Mouse (Mus musculus) kidney, postnatal 14 days (tissue): ENCODE measurements around the gene Vamp8.
A peak's percentile ranks its signal among the peaks of the same experiment; 100 is the strongest.

Experiments
- DNase-seq: peaks from one replicate; pipeline ENCODE4 v3.0.0; 2022; ENCODE audit warnings: mixed read lengths

Vamp8 gene

DNA sequence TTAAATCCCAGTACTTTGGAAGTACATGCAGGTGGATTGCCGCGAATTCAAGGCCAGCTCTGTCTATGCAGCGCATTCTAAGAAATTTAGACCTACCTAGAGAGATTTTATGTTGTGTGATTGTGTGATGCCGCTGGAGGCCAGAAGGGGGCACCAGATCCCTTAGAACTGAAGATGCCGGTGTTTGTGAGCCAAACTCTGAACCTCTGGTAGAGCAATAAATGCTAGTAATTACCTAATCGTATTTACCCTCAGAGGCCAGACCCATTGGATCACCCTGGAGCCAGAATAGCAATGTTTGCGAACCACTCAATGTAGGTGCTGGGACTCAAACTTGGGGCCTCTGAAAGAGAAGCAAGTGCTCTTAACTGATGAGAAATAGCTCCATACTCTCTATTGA lies 11.4 kb upstream of the Vamp8 start:
- DNase-seq, result peak; percentile 85

DNA sequence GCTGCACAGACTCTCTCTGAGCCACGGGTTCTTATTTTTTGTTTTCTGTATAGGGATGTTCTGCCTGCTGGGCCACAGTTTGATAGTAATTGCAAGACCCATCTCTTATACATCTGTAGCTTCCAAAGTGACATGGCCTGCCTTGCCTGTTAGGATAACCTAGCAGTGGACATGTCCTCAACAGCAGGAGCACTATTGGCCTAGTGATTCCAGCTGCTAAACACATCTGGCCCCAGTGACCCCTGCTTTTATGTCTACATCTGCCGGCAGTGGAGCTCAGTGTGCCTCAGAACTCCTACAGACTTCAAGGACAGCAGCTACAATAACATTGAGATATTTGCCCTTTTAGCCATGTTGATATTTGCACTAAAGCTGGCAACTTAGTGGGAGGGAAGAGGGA lies 9.5 kb upstream of the Vamp8 start:
- no peak for DNase-seq

DNA sequence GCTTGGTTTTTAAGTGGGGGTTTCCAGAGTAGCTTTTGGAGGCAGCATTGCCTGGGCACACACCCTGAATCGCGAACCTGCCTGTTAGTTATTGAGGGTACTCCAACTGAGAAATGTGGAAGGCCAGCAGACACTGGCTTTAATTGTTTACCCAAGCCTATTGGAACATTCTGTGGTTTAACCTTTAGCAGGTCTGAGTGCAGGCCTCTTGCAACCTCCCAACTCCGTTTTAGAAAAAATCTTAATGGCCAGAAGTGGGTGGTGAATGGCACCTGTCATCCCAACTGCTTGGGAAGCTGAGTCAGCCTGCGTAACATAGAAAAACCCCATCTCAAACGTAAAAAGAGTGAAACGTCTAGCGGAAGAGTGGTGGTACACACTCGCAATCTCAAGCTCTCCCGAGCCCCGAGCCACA lies 6.3 kb upstream of the Vamp8 start:
- DNase-seq, result no peak

DNA sequence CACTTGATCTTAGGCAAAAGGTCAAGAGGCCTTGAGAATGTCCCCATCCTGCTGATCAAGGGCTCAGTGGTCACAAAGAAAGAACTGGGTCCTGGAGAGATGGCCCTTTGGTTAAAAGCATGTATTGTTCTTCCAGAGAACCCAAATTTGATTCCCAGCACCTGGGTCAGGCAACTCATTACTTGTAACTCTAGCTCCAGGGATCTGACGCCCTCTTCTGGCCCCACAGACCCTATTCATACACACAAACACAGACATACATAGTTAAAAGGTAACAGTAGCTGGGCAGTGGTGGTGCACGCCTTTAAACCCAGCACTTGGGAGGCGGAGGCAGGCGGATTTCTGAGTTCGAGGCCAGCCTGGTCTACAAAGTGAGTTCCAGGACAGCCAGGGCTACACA lies 1.8 kb upstream of the Vamp8 start:
- DNase-seq, result no peak

DNA sequence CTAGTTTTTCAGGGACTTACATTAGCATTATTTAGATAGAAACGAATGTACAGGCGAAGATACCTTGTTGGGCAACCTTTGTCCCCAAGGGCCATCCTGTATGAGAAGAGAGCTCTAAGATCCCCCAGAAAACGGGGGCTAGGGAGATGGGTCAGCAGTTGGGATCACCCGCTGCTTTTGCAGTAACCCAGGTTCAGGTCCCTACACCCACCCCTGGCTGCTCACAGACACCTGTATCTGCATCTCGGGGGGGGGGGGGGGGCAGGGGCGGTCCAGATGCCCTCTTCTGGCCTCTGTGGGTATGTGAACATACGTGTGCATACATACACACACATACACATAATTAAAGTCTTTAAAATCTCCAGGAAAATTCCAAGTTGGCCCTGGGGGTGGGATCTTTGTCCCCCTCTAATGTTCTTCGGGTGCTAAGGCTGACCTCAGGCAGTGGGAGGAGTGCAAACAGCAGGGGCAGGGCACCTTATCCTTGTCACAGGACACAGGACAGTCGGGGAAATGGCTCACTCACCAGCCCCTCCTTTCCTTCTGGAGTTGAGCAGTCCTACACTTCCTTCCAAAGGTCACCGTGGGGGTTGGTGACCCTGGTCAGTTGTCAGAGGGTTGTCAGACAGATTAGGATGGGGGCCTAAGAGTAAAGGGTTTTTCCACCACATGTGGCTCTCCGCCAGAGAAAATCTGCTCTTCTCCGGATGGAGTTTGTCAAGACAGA lies 455 bp upstream of the Vamp8 start:
- peak; percentile 95 for DNase-seq

DNA sequence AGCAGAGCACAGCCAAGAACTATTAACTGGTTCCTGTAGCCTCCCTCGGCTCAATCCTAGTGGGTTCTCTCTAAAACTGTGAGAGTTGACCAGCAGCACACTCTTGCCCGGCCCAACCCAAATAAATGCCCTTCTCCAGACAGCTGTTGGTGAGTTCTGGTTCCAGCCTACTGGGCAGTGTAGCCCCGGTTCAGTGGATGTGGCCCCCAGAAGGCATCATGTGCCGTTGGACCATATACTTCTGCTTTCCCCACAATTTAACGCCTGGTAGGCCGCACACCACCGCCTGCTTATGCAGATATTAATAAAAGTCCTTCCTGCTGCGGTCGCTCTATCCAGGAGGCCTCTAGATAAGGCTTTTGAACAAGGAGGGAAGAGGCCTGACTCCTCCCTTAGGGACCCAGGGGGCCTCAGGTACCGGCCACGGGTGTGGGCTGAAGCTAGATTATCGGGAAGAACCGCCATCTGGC lies 997 bp downstream of the Vamp8 start:
- DNase-seq, result peak; percentile 56

DNA sequence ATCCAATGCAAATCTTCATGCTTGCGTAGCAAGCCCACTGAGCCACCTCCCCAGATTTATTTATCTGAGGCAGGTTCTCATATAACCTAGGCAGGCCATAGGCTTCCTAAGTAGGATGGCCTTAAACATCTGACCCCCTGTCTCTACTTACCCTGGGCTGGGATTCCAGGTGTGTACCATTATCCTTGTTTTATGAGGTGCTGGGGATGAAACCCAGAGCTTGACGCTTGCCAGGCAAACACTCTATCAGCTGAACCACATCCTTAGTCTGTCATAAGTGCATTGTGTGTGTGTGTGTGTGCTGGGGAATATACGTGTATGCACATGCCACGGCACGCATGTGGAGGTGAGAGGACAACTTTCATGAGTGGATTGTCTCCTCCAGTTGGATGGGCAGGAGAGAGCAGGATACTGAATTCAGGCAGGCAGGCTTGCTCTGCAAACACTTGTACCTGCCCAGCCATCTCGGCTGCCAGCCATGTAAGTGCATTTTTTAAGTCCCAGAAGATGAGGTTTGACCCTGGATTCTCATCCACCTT lies 1.6 kb downstream of the Vamp8 start:
- no peak for DNase-seq

DNA sequence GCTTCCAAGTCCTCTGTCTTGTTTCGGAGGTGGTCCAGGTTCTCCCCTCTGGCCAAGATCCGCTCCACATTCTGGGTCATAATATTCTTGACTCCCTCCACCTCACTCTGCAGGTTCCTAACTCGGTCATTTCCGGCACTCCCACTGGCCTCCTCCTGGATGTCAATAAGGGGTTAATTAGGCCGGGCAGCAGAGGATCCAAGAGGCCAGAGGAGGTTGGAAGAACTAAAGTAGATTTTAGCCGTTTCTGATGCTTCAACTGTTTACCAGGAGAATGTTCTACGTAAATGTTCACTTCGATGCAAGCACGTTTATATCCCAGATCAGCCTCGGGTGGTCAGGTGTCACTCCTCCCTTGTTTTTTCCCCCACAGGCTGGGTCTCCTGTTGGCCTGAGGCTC lies 2.2 kb downstream of the Vamp8 start:
- DNase-seq, result no peak

DNA sequence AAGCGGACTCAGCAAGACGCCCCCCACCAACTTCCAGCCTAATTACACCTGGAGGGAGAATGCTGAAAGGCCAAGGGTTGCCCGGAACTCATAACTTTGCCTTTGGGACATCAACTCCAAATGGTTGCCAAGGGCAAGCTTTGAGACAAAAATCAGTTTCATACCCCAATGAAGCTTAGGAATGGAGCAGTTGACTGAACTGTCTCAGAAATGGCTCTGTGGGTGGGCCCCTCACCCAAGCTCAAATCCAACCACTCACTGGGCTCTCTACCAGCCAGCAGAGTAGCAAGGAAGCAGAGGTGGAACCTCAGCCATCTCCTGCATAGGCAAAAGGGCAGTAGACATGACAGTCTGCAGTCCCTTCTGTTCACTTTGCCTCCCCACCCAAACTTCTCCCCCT lies 2.7 kb downstream of the Vamp8 start:
- DNase-seq, result no peak

DNA sequence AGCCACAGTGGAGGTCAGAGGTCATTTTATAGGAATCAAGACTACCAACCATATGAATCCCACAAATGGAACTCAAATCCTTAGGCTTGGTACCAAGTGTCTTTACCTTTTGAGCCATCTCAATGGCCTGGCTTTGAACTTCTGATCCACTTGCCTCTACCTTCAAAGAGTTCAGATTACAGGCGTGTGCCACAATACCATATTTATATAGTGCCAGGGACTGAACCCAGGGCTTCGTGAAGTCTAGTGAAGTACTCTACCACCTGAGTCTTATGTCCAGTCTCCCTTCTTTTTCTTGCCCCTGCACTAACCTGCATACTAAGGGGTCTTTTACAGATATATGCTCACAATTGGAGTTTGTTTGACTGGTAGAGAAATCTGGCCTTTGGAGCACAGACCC lies 3.9 kb downstream of the Vamp8 start:
- DNase-seq, result no peak

DNA sequence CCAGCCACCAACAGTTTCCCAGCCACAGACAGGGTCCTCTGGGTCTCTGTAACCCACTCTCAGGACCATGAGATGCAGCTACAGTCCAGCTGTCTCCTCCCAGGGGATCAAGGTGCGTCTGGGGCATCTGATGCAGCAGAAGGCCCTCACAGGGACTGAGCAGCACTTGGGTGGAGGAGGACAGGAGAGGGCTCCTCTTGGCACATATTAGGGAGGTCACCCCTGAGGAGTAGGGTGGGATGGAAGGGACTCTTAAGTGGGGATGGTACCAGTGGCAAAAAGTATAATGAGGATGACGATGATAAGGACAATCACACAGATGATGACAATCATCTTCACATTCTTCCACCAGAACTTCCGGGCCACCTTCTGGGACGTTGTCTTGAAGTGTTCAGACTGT lies 5.2 kb downstream of the Vamp8 start:
- no peak for DNase-seq

DNA sequence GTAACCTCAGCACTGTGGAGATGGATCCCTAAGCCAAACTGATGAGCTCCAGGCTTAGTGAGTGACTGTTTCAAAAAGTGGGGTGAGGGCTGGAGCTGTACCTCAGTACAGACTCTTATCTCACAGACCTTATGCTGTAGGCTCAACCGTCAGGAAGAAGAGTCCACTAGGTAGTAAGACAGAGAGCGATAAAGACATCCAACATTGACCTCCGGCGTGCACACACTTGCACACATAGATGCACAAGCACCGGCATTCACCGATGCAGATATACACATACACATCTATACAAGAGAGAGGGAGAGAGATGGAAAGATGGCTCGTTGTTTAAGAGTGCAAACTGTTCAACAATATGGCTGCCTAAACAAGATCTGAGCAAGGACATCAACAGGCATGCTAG lies 6.6 kb downstream of the Vamp8 start:
- no peak for DNase-seq

DNA sequence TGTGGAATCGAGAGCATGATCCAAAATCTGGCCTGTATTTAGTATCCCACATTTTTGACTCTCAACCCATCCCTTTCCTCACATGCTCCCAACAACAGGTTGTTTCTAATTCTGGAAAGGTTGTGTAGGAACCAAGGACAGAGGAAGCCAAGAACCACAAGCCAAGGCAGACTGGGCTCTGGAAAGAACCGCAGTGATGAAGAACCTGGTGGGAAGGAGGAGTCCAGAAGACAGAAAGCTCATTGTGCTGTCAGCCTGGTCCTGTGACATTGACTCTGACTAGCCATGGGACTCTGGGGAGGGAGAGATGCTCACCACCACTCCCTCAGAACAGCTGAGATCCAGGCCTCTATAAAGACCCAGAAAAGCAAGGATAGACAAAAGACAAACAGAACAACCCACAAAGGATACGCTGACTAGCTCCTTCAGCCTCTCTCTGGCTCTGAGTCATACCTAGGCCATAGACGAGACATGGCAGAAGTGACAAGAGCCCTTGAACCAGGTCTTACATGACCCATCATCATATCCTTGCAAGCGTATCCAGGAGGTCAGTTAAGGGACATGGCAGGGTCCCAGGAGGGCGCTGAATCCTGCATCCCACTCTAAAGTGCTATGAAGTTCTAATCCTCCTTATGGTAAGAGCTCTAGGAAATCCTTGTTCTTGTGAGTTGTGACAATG lies 7.2 kb downstream of the Vamp8 start:
- no peak for DNase-seq

DNA sequence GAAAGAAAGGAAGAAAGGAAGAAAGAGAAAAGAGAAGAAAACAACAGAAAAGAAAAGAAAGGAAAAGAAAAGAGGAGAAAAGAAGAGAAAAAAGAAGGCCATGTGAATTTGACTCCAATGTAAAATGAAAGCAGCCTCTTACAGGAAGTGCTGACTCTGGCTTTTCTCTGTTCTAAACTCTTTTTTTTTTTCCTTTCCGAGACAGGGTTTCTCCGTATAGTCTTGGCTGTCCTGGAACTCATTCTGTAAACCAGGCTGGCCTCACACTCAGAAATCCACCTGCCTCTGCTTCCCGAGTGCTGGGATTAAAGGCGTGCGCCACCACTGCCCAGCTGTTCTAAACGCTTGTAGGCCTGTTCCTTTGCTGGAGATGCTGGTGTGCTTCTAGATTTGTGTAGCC lies 8.0 kb downstream of the Vamp8 start:
- no peak for DNase-seq

DNA sequence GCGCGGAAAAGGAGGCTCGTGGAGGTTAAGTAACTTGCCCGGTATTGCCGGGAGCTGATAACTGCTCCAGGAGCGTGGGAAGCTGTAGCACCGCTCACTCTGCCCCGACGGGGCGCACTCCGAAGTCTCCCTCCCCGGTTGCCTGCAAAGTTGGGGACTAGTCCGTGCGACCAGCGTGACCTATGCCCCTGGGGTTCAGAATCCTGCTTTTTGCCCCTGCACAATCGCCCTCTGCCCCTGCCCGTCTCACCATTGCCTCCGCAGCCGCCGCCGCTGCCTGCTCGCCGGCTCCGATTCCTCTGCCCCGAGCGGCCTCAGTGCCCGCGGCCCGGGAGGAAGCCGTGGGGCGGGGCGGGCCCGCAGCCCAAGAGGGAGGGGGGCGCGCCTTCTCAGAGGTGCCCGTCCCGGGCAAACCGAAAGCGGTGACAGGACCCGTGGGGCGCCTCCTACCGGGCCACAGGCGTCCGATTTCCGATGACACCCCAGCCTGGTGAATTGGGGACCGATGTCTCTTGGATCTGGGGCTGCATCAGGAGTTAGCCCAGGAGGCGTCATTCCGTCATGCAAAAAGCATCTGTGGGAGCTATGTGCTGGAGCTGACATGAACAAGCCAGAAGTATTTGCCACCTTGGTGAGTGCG lies 10.3 kb downstream of the Vamp8 start, which contains the start of gene Vamp5:
TSS of gene Vamp5 (minus strand) at position 338 of the 640 bp plus-strand sequence.
- peak; percentile 91 for DNase-seq

DNA sequence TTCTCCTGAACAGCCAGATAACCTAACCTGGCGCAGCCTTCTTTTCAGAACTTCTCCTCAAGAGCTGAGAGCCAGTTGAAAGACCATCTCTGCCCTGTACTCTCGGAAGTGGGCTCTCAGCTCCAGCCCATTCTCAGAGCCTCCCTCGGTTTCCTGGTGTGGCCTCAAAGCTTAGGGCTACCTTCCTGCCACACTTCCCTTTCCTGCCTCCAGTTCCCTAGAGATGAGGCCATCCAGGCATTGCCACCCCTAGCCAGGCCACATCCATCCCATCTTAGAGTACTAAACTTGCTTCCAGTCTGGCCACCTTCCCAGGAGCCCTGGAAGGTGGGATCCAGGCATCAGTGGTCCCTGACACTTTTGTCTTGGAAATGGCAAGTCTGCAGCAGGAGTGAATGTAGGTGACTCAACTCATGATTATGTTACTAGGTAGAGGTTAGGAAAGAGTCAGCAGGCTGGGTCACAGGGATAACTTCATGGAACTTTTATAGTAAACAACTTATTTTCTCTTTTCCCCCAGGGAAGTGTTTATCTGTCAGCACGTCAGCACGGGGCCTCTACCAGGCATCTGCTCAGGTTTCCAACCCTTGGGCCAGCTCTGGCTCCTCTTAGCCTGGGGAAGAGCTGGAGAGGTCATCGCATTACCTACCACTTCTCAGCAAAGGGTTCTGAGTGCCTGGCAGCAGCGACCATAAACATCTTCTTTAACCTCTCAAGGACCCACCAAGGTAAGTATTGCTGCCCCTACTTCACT lies 10.9 kb downstream of the Vamp8 start:
- peak; percentile 62 for DNase-seq

DNA sequence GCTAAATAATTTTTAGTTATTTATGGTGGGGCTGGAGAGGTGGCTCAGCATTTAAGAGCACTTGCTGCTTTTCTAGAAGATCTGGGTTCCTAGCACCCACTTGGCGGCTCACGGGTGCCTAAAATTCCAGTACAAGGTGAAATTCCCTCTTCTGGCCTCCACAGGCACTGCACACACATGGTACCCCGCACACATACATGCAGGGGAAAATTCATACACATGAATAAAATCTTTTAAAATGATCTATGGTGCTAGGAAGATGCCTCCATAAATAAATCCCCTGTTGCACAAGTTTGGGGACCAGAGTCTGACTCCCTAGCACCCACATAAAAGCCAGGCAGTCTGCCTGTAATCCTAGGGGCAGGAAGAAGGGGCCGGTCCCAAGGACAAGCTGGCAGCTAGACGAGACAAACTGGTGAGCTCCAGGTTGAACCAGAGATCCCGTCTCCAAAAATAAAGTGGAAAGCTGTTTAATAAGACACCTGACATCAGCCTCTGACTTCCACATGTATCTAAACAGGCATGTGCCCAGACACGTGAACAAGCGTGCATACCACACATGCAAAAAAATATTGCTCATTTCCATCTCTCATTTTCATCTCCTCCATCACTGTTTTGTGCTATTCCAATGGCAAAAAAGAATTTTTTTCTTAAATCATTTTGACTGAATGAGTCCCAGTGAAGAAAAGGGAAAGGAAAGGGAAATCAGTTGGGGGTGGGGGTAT lies 11.8 kb downstream of the Vamp8 start:
- no peak for DNase-seq

DNA sequence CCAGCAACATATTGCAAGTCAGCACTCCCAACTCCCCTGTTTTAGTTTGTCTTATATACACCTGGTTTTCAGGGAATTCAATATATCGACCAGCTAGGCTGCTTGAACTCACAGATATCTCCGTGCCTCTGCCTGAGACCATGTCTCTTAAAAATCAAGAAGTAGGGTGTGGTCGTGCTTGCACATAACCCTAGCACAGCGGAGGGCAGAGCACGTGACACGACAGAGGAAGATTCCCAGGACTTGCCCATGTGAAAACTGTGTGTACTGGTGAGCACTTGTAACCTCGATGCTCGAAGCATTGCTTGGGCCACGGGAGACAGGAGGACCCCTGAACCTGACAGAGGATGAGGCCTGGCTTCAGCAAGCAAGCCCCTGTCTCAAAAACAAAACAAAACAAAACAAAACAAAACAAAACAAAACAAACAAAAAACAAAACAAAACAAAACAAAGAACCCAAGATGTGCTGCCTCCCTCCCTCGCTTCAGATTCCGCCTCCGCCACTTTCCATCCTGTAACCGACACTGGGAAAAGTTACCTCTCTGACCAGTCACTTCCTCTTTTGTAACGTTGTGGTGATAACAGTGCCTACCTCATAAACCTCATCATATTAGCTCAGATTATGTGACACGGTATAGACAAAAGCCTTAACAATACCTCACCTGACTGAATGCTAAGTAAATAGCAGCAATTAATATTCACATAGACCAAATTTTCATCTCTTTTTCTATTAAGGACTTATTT lies 15.5 kb downstream of the Vamp8 start:
- DNase-seq, result no peak

DNA sequence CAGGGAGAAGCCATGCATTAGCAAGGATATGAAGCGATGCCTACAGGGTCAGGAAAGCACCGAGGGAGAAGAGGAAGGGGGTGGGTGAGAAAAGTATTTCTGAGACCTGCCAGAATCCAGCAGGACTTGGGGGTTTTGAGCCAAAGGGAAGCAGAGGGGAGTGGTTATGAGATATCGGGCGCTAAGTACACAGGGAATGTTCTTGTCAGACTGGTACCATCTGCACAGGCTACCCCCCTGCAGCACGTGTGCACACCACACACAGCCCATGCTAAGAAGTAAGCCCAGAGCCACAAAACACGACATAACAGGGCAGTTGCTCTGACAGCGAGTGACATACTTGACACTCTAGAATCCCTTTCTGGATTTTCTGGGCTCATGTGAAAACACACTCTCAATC lies 16.3 kb downstream of the Vamp8 start:
- no peak for DNase-seq

DNA sequence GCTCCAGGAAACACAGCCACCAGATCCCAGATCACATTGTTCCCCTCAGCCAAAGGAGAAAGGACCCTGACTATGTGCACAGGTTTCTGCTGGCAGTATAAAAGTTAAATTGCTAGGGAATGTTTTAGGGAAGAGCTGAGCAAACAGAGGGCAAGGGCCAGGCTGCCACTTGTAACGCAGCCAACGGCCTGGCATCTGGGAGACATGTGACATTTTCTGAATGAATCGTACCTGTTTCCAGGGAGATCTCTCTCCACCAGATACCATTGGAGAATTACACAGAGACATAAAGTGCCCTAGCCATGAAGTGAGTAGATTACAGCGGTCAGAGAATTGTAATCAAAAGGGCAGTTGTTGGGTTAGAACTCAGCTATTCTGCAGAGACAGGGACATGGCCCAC lies 17.3 kb downstream of the Vamp8 start:
- no peak for DNase-seq

DNA sequence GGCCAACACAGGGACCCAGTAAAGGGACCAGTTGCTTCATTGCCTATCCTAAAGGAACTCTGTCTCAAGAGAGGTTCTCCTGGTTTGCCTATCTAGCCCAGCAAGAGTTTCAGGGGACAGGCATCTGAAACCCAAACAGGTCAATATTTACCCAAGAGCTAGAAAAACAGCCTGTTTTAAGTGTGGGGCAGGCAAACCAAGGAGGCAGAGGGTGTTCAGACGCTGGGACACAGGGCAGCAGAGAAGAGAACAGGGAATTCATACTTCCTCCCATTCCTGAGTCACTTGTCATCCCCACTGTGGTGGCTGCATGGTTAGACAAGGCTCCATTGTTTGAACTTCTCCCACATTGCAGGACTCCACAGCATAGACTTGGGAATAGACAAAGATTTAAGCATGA lies 18.9 kb downstream of the Vamp8 start:
- no peak for DNase-seq

DNA sequence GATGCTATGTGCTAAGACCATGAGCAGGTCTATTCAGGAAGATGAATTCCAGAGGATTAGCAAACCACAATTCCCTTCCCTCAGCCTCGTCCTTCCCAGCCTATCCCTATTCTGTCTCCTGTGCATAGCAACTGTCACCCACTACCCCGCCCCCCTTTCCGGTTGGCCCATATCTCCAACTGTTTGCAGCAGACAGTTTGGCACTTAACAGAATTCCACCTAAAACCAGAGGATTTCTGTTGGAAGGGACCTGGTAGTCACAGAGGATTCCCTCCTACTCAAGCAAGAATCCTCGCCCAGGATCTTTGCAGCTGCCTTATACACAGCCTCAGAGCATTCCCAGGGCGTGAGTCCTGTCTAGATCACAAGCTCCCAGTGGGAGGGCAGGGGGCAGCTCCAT lies 19.4 kb downstream of the Vamp8 start:
- peak; percentile 66 for DNase-seq
